ENCODE assay signal across 8 mouse cellular contexts in genomic region chr10:78159906-78160305, GRCm38 (mm10). TPM values are rescaled to one million over a fixed set of nuclear protein-coding genes. Genes with fewer than 3 reads are reported as not detected.
DNase-seq lines count a peak whose midpoint lies in the region; ATAC-seq lines count a peak whose summit lies in the region.

No protein-coding gene starts in this region.

- peak overlapping the region; percentile 50 for H3K4me2 ChIP-seq in hindbrain, embryonic 13.5 days

- H3K4me1 ChIP-seq in hindbrain, embryonic 13.5 days (replicated peaks), result peaks cover 9% of the 10 kb centered on the region

- no peaks in the 10 kb centered on the region for H3K9me3 ChIP-seq in hindbrain, embryonic 13.5 days

- H3K4me3 ChIP-seq in hindbrain, embryonic 13.5 days, result no peak overlapping the region; the same call in 1 of the 2 replicates

- H3K9ac ChIP-seq in hindbrain, embryonic 13.5 days, result peak overlapping the region; percentile 58; the same call in 1 of the 2 replicates

- no peaks in the 10 kb centered on the region for H3K27me3 ChIP-seq in hindbrain, embryonic 13.5 days

- ATAC-seq in hindbrain, embryonic 13.5 days (ENCODE audit: low FRiP score), result peak; percentile 74

- H3K27ac ChIP-seq in hindbrain, embryonic 13.5 days, result no peak overlapping the region

- H3K36me3 ChIP-seq in hindbrain, embryonic 13.5 days, result peaks cover 43% of the 10 kb centered on the region

- DNase-seq in Muller cell, postnatal 12 days (ENCODE audit: inconsistent ontology term), result peak; percentile 64
- peak; percentile 94 to 96 for DNase-seq in cerebellum, postnatal 10 days
- DNase-seq in frontal cortex, postnatal 14 days (ENCODE audit: low spot score in 2 of 2), result peak; percentile 68 to 83
- DNase-seq in layer of hippocampus, postnatal 25 days (ENCODE audit: extremely low spot score in 1 of 2, low spot score in 1 of 2), result peak; percentile 78 to 92
- peak; percentile 92 for DNase-seq in lung, postnatal 25 days (ENCODE audit: low spot score)
- DNase-seq in retina, adult 2 months (ENCODE audit: low read depth, low spot score), result peak; percentile 64
- DNase-seq in thymus, postnatal 25 days, result peak; percentile 85

- 4% methylated on average over 7 of the region's 7 CpGs for WGBS in hindbrain, embryonic 13.5 days

RNA-seq across cellular contexts. Expression of gene D10Jhu81e, which starts 9.7 kb away (rescaled TPM):
- 20.3 and 21.8 TPM in 2 replicates for polyA plus RNA-seq in hindbrain, embryonic 13.5 days (2015; fragmentation: Nextera tagmentation; extraction: Ambion mirVana)
- total RNA-seq in layer of hippocampus, postnatal 25 days (2021), result 100 to 1,000 TPM; 117 to 139 TPM

RNA-seq across cellular contexts. Expression of gene Pwp2, which starts 25.0 kb away (rescaled TPM):
- 15.5 and 17.3 TPM in 2 replicates for polyA plus RNA-seq in hindbrain, embryonic 13.5 days (2015; fragmentation: Nextera tagmentation; extraction: Ambion mirVana)
- total RNA-seq in layer of hippocampus, postnatal 25 days (2021), result 10 to 100 TPM; 19.3 to 19.8 TPM
